Mouse (Mus musculus) urinary bladder, postnatal 4 days (tissue): ENCODE data around the gene Fv1.
"Not testable (repeated sequence)": the region's sequence is repeated elsewhere in the genome, so short reads cannot be mapped to it uniquely, and the experiment has no call there.

Experiments
- DNase-seq, 2 experiments: peaks; one replicate each; pipeline ENCODE4 v3.0.0; 2021 to 2022; ENCODE audit warnings: low spot score in 2 of 2

Gene Fv1

GRCm38 (mm10) chr4:147868450-147869031, at the start of gene Fv1, which contains the start of gene Miip:
TSS of gene Fv1 (plus strand) at chr4:147868979.
TSS of gene Miip (minus strand) at chr4:147868816.
- DNase-seq, result peak; percentile 92 to 94

- not testable (repeated sequence) for DNase-seq
Observed at GRCm38 (mm10) chr4:147819659-147820058, 49.1 kb upstream of the Fv1 start.

GRCm38 (mm10) chr4:147821414-147821813, 47.4 kb upstream of the Fv1 start:
- not testable (repeated sequence) for DNase-seq

GRCm38 (mm10) chr4:147824389-147824788, 44.4 kb upstream of the Fv1 start:
- no peak for DNase-seq

GRCm38 (mm10) chr4:147839282-147839681, 29.5 kb upstream of the Fv1 start:
- peak; percentile 47 to 83 for DNase-seq

GRCm38 (mm10) chr4:147842871-147843270, 25.9 kb upstream of the Fv1 start:
- no peak for DNase-seq

GRCm38 (mm10) chr4:147847614-147848583, 20.9 kb upstream of the Fv1 start, which contains the start of gene Zfp933:
TSS of gene Zfp933 (minus strand) at chr4:147848366.
- DNase-seq, result peak in 1 of 2 experiments; percentile 34

- no peak for DNase-seq
Observed at GRCm38 (mm10) chr4:147848584-147848991, 20.2 kb upstream of the Fv1 start.

GRCm38 (mm10) chr4:147850776-147851175, 18.0 kb upstream of the Fv1 start:
- DNase-seq, result no peak

- DNase-seq, result no peak
Observed at GRCm38 (mm10) chr4:147862051-147862450, 6.7 kb upstream of the Fv1 start.

- DNase-seq, result no peak
Observed at GRCm38 (mm10) chr4:147865651-147866050, 3.1 kb upstream of the Fv1 start.

- no peak for DNase-seq
Observed at GRCm38 (mm10) chr4:147866056-147866455, 2.7 kb upstream of the Fv1 start.

- not testable (repeated sequence) for DNase-seq
Observed at GRCm38 (mm10) chr4:147866793-147867192, 2.0 kb upstream of the Fv1 start.

- DNase-seq, result no peak
Observed at GRCm38 (mm10) chr4:147867563-147868449, 973 bp upstream of the Fv1 start.

- DNase-seq, result no peak
Observed at GRCm38 (mm10) chr4:147869238-147869637, 459 bp downstream of the Fv1 start.

GRCm38 (mm10) chr4:147875852-147876575, 7.2 kb downstream of the Fv1 start:
- DNase-seq, result no peak

- no peak for DNase-seq
Observed at GRCm38 (mm10) chr4:147878537-147878936, 9.8 kb downstream of the Fv1 start.

GRCm38 (mm10) chr4:147879456-147879855, 10.7 kb downstream of the Fv1 start:
- no peak for DNase-seq

GRCm38 (mm10) chr4:147879865-147880264, 11.1 kb downstream of the Fv1 start:
- DNase-seq, result no peak

GRCm38 (mm10) chr4:147881792-147882191, 13.0 kb downstream of the Fv1 start:
- DNase-seq, result no peak

GRCm38 (mm10) chr4:147883041-147883440, 14.3 kb downstream of the Fv1 start:
- DNase-seq, result no peak
